Mouse (Mus musculus): ENCODE results near the gene Cybrd1.

GRCm38 (mm10) chr2:71168461-71169021 lies 50.8 kb downstream of the Cybrd1 start:
- TF ChIP-seq CTCF (IDR thresholded peaks at IDR 0.05; ENCODE audit: control insufficient read depth, insufficient read depth, insufficient replicate concordance, low read depth, low read length) (no peak), POLR2A (IDR thresholded peaks at IDR 0.05; ENCODE audit: control insufficient read depth, low read depth, low read length) (no peak)

All from testis, adult 2 months (tissue).